Mouse (Mus musculus) testis, postnatal 10 days (tissue): ENCODE data around the gene Slc6a20a.
"Not testable (repeated sequence)": the region's sequence is repeated elsewhere in the genome, so short reads cannot be mapped to it uniquely, and the experiment has no call there.

Experiments
- DNase-seq: peaks from one replicate; pipeline ENCODE4 v3.0.0; 2021; ENCODE audit warnings: low spot score

Slc6a20a gene

DNA sequence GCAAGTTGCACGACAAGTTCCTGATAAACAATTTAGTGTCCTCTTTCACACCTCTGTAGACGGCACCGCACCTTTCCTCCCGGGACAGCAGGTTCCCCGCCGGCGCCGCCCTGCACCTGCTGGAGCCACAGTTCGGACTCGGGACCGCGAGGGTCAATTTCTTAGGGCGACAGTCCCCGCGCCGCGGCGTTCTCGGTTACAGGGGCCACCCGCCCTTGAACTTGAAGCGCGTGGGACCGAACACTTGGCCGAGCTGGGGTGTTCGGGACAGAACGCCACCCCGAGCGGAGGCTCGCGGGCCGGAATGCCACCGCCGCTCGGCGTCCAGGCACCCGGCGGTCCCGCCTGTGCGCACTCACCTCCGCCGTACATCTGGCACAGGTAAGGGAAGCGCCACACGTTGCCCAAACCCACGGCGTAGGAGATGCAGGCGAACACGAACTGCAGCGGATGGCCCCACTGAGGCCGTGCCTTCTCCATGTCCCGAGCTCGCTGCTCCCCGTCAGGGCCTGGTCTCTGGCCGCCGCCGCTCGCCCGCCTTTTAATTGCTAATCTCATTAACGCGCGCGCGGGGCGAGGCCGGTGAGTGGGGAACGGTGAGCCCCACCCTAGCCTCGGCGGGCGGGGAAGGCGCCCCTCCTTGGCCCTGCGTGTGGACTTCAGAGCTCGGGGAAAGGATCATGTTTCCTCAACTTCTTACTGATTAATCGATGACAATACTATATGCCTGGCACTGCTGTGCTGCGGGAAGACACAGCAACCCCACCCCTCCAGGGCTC lies at the start of gene Slc6a20a, which contains the start of gene Ccr9:
Gene Slc6a20a, minus strand, starts transcription at position 559 of the 779 bp plus-strand sequence.
Gene Ccr9, plus strand, starts transcription at position 113 of the 779 bp plus-strand sequence.
- peak; percentile 46 for DNase-seq

DNA sequence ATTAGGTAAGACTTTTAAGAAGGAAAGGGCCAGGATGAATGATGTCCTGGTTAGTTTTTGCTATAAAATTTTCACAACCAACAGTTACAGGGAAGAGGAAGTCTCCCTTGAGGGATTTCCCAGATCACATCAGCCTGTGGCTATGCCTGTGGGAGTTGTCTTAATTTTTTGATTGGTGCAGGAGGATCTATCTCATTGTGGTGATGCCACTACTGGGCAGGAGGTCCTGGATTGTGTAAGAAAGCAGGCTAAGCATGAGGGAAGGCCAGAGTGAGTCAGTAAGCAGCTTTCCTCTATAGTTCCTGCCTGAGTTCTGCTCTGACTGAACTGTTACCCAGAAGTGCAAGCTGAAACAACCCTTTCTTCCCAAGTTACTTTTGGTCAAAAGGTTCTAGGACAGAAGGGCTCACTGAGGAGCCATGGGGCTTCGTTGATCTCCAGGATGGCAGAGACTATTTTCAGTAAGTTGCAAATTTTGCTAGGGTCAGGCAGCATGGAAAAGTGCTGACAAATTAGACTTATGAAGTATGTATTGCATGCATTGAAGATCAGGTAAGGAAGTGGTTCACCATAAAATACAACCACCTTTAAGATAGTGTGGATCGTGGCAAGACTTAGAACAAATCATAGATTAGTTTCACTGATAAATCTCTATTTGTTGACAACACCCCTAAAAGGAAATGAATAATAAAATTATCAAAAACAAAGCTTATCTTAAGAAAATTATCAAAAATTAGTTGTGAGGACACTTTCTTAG lies 44.2 kb upstream of the Slc6a20a start:
- DNase-seq = no peak

DNA sequence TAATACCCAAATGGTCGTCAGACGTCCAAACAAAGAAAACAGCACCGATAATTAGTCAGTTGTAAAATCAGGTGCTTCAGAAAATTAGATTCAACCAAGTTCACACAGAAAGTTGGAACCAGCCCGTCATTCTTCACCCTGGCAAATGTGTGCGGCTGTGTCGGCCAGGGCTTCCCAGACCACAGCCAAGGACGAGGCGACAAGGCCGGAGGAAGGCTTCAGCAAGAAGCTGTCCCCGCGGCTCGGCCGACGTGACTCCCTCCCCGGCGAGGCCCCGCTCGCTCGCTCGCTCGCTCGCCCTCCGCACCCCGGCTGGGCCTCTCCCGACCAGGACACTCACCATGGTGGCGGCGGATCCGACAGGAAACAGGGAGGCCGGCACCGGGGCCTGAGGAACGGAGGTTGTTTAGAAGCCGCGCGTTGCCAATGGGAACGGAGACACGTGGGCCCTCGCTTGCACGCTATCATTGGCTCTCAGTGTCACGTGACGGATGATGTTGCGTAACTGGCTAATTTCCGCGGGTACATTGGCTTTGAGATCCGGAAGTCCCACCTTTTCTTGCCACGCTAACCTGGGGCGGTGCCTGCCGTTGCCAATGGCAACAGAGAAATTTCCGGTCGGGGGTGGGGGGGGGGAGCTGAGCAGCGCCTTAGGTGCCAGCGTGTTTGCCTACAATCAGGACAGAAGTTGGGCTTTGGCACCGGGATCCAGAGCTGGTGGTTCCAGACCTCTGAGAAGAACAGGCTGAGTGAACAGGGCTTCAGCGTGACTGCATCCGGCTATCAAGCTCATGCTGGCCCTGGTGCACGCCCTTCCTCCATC lies 38.7 kb upstream of the Slc6a20a start, which contains the start of gene Lztfl1:
Gene Lztfl1, minus strand, starts transcription at position 512 of the 823 bp plus-strand sequence.
- peak; percentile 95 for DNase-seq

DNA sequence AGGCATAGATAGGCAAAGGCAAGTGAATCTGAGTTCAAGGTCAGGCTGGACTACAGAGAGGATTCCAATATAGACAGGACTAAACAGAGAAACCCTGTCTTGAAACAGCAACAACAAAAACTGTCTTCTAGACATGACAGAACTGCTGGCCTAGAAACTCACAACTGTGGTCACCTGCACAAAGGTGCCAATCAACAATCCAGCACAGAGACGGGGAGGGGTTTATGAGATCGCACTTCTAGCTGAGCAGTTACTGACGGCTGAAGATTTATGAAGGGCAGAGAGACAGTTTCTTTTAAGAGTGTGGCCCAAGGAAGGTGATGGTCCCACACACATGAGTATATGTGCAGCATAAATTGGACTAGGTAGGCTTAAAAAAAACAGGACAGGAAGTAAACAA lies 37.6 kb upstream of the Slc6a20a start:
- DNase-seq = no peak

DNA sequence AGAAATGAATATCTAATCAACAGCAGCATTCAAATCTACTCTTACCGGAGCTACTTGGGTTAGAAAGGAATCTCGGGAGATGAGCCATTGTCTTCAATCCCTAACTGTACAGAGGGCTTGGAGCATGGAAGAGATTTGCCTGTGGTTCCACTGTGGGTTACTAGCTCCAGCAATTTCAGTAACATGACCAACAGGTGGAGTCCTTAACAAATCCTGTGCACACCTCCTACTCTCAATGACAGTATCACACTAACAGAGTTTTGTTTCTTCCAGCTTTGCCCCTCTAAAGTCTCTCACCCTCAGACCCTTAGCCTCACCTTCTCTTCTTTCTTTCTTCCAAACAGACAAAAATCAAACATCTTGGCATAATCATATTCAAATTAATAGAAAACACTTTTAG lies 34.4 kb upstream of the Slc6a20a start:
- DNase-seq = no peak

DNA sequence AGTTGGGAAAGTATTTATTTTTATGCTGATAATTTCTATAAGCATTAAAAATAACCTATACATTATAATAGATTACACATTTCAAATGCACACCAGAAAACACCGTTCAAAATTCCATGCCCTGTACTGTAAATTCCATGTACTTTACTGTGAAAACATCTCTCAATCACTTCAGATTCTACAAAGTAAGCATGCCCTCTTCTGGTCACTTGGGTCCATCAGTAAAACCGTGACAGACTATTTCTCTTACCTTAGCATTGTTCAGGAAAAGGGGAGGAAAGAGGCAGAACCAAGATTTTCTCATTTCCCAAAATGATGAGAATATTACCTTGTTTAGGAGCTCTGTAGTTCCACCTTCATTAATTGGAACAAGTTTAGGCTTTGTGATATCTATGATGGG lies 30.5 kb upstream of the Slc6a20a start:
- no peak for DNase-seq

DNA sequence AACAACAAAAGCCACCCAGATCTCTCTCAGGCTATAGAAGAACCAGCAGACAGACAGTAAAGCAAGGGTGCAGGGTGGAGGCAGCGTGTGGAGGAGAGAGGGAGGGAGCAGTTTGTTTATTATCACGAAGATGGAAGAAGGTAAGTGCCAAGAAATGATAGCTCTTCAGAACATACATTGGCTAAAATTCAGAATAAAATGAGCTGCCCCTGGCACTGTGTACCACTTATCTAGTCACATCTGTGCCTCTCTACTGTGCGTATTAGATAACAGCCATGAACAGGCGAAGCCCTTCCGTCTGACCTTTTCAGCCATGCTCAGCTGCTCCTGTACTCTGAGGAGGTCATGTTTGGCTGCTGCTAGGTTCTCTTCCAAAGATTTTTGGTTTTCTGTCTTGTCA lies 23.1 kb upstream of the Slc6a20a start:
- no peak for DNase-seq

DNA sequence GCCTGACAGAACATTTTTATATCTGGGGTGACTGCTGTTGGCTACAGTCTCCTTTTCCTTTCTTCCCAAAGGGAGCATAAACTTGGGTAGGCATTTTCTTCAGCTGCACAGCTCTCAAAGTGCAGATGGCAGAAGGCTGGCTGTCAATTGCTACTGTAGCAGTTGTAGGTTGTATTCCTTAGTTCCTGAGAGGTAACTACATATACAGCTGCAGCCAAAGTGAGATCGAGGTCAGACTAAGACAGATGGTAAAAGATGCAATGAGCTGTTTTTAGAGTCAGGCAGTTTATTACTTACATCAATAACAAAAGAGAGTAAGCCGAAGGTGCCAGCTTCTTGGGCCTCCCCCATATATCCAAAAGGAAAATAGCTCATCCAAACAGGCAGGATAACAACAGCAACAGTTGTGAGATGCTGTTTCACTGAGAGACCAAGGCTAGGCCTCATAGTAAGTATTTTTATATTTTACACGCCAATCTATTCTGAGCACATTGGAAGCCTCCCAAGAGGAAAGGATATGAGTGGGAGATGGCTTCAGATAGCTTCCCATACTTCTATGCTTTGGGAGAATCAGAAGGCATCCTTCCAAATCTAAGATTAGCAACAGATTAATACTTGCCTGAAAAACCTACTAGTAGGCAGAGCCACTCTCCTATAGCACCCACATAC lies 17.1 kb upstream of the Slc6a20a start:
- DNase-seq = no peak

DNA sequence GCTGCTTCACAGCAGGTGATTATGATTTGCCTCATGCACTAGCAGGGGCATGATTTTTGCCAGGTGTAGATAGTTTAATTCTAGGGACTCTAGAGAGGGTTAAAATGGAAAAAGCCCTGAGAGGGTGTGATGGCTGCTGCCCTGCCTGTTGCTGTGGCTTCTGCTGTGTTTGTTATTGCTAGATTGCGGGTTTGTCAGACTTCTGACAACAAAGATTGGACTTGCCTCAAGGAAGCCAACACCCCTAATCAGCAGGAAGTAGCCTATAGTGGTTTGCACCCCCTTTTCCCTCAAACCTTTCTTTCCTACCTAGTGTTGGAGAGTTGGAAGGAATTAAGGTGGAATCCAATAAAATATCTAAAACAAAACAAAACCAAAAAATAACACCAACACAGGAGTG lies 9.5 kb upstream of the Slc6a20a start:
- no peak for DNase-seq

DNA sequence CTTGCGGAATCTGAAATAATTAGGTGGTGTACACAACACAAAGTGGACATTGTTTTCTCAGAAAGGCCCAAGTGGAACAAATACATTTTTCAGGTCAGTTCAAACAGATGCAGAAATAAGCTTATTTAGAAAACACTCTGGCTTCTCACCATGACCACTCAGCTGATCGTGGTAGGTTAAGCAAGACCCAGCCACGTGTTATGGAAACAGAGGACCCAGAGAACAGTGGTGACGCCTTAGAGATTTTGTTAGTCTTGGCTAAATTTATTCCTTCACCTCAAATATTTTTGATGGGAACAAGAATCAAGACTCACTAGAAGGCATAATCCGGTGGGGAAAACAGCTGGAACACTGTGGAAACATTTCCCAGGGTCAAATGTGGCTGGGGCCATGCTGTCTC lies 7.5 kb upstream of the Slc6a20a start:
- DNase-seq = no peak

DNA sequence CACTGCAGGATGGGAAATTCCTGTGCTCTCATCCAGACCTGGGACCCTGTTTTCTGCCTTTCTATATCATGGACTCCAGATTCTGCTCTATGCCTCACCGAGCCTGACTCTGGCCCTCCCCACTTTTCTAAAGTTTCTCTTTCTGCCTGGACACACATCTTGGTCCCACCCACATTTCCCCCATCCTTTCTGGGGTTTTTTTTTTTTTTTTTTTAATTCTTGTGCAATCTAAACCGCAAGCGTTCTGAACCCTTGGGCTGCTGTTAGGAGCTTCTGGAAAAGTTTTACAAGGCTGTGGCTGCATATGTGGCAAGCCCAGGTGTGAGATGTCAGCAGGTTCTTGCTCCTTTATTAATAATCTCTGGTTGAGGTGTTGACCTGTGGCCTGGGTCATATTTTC lies 5.0 kb upstream of the Slc6a20a start:
- DNase-seq = no peak

DNA sequence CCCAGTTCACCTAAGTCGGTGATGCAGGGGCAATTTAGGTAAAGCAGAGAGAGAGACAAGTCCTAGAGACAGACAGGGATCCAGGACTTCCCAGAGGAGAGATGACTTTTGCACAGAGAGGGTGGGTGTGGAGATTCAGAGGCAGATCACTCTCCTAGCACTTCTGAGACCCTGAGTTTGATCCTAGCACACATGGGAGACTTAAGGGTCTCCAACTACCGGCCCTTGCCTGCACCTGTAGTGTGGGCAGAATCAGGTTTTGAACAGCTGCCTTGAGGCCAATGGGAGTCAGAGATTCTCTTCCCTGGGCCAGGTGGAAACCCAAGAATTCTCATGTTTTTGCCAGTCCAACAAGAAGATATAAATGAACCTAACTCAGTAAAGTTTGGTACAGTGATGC lies 513 bp upstream of the Slc6a20a start:
- DNase-seq = no peak

DNA sequence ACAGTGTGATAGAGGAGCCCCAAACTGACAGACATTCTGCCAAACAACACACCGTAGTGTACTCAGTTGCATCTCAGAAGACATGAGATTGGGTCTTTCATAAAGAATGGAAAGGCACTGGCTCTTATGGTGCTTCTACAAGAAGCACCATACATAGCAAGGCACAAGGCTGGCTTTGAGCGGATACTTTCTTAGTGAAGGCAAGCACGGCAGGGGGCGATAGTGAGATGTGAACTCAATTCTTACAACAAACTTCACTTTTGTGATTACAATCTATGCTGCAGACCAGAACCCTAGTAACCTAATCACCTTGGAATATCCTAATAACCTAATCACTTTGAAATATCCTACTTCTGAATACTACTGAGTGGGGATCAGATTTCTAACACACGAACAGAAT lies 13.0 kb downstream of the Slc6a20a start:
- peak; percentile 65 for DNase-seq

DNA sequence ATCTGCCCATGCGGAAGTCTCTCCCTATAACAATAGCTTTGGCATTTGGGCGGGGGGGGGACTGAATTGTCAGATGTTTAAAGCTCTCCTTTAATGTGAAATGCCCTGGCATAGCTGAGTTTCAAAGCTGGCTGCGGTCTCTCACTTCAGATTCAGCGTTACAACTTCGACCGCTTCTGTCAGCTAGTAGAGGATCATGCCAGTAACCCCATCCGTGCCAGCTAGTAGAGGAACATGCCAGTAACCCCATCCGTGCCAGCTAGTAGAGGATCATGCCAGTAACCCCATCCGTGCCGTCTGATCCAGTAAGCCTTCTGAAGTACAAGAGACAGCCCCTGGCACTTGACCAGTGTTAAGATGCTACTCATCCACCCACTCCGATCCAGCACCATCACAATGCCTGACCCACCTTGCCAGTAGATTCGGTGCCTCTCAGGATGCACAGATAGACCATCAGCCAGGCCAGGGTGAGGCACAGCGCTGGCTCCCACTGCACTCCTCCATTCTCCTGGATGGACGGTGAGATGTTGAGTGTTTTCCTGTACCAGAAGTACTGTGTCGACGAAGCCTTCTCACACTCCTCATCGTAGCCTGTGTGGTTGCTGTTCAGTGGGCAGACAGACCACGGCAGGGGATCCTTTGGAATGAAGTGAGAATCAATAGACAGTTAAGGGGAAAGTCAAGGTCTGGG lies 18.6 kb downstream of the Slc6a20a start:
- not testable (repeated sequence) for DNase-seq

DNA sequence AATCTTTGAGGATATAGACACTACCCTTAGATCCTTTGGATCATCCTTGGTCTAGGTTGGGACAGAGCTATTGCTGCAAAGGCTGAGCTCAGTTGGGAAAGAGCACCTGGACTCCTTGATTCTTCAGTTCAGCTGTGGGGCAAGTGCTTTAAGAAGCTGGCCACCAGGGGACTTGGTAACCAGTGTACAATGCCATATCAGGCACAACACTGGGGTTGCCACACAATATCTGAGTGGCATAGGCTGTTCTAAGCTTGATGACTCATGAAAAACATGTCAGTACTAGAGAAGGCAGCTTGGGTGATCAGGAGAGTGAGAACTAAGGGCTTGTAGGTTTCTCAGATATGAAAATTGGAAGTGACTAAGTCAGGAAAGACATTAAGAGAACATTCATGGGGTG lies 19.7 kb downstream of the Slc6a20a start:
- no peak for DNase-seq

DNA sequence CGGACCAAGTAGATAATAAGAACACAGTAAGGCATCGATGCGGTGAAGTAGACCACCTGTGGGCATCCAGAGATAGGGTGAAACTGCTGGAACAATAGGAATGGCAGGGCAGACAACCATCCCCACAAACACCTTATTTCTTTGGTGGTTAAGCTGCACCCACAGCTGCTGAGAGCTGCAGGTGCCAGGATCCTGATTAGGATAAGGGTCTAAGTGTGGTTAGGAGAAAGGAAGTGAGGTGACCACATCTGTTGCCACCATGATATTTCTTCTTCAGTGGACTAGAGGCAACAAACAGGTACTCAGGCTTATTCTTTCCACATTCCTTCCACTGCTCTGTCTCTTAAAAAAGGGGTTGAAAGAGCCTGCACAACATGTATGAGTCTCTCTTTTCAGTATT lies 21.2 kb downstream of the Slc6a20a start:
- DNase-seq = no peak

DNA sequence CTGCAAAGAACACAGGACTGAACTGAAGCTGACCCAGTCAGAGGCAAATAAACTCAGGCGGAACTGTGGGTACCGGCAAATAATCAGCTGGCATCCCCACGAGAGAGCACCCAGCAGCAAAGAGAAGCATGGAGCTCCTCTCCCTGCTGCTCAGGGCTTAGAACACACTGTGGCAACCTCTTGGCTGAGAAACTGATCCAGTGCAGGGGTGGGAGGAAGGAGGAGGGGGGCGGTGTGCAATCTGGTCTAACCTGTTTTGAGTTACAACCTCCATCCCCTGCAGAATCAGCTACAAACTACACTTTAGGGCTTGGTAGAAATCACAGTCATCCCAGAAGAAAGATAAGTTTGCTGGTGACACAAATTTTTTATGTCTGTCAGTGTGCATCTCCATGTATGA lies 27.3 kb downstream of the Slc6a20a start:
- DNase-seq = no peak

DNA sequence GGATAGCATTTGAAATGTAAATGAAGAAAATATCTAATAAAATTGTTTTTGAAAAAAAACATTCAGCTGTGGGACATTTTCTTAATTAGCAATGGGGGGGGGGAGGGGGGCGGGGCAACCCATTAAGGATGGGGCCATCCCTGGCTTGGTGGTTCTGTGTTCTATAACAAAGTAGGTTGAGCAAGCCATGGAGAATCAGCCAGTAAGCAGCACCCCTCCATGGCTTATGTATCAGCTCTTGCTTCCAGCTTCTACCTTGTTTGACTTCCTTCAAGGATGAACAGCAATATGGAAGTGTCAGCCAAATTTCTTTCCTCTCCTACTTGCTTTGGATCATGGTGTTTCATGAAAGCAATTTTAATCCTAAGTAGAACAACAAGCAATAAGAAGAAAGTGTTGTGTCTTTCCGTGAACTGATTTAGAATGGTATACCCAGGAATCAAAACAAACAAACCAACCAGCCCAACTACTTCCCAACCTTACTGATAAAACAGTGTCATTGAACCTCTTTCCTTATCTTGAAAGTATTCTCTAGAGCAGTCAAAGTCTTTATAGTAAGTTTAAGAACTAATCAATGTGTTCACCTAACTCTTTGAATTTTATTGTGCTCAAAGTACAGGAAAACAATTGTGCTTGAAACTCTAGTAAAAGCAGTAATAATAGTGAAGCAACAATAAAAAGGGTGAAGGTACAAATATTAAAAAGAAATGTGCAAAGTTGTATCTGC lies 28.7 kb downstream of the Slc6a20a start:
- DNase-seq = no peak

DNA sequence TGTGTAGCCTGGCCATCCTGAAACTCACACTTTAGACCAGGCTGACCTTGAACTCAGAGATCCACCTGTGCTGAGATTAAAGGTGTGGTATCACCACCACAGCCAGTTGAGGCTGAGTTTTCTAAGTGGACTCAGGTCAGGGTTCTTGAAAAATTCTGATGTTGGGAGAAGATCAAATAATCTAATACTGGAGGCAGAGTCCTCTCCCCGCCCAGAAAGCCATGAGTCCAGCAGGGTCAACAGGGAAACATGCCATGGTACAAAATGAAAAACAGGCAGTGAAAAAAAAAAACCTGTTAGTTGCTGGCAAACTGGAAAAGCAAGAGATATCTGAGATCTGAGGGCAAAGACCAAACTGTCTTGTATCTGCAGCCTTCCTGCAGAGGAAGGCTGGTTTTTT lies 38.6 kb downstream of the Slc6a20a start:
- no peak for DNase-seq

DNA sequence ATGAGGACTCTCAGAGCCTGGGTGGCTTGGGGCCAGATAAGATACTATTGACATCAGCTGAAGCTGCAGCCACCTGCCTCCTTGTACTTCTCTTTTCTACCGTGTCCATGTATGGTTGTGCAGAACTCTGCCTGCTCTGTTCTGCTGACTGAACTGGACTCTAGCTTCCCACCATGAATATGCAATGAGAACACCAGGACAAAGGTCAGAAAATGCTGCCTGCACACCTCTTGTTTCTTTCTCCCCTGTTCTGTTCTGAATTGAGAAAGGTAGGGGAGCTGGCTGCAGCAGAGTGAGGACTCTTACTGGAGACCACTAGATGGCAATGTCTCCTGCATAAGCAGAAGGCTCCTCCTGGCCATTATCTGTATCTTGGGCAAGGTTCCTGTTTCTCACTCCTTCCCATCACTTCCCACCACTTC lies 40.0 kb downstream of the Slc6a20a start:
- DNase-seq = no peak

DNA sequence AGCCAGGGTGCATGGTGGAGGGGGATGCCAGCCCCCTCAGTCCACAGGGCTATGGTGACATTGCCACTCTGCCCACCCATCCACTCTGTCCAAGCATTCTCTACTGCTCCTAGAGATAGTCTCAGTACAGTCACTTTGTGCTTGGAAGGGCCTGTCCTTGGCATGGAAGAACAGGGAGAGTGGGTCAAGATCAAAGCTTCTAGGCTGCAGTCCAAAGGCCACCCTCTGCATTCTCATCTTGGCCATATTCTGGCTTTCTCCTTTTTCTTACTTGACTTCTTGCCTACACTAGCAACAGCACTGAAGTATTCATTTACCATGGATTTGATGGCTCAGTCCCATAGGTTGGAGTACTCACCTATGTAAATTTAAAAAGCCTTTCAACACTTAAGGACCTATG lies 40.5 kb downstream of the Slc6a20a start:
- no peak for DNase-seq
